In the genomic region with DNA sequence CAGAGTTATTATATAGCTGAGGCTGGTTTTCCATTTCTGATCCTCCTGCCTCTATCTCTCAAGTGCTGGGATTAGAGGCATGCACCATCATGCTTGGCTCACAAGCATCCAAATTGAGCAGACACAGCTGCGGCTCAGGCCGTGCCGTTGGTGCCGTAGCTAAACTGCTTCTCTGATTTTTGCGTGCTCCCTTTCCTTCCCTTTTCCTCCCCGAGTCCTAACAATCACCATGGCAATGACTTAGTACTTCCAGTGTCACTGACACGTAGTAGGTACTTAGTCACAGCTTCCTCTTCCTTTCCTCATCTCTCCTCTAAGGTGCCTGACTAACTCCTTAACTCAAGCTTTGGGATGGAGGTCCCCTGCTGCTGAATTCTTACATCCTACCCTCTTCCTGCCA, we compare ENCODE assay signal across 14 mouse cellular contexts. TPM values are rescaled to one million over a fixed set of nuclear protein-coding genes. Genes with fewer than 3 reads are reported as not detected.
DNase-seq lines count a peak whose midpoint lies in the region; ATAC-seq lines count a peak whose summit lies in the region.
"Had no signal": no experiment of that assay in that cellular context is flagged by ENCODE, and none has a peak within 500 bp of the region (broad histone marks: within the 10 kb centered on the region; RNA-seq: fewer than 3 reads in every experiment).

No protein-coding gene starts in this region.

- no peaks in the 10 kb centered on the region for H3K9me3 ChIP-seq in midbrain, embryonic 15.5 days
- no peaks in the 10 kb centered on the region for H3K9me3 ChIP-seq in midbrain, embryonic 14.5 days (ENCODE audit: control insufficient read depth, low read length)
- H3K9me3 ChIP-seq: forebrain, embryonic 15.5 days had no signal

- H3K79me2 ChIP-seq in macrophage (ENCODE audit: inconsistent target): no peaks in the 10 kb centered on the region

- no peak overlapping the region for H3K4me2 ChIP-seq in midbrain, embryonic 15.5 days
- H3K4me2 ChIP-seq in midbrain, embryonic 14.5 days (ENCODE audit: low read length): no peak overlapping the region
- H3K4me2 ChIP-seq: forebrain, embryonic 15.5 days had no signal

- H3K27me3 ChIP-seq in midbrain, embryonic 15.5 days (replicated peaks): no peaks in the 10 kb centered on the region
- no peaks in the 10 kb centered on the region for H3K27me3 ChIP-seq in midbrain, embryonic 14.5 days (ENCODE audit: control insufficient read depth, insufficient read depth, low read length)
- H3K27me3 ChIP-seq: forebrain, embryonic 15.5 days had no signal

- no peak overlapping the region for H3K4me3 ChIP-seq in midbrain, embryonic 15.5 days
- H3K4me3 ChIP-seq in midbrain, embryonic 14.5 days (replicated peaks; ENCODE audit: low read depth, low read length): no peak overlapping the region
- H3K4me3 ChIP-seq in macrophage (ENCODE audit: inconsistent target): no peak overlapping the region
- H3K4me3 ChIP-seq: forebrain, embryonic 15.5 days had no signal

- no peak overlapping the region for H3K27ac ChIP-seq in midbrain, embryonic 15.5 days
- H3K27ac ChIP-seq in midbrain, embryonic 14.5 days (replicated peaks; ENCODE audit: low read depth, low read length): no peak overlapping the region
- H3K27ac ChIP-seq in macrophage: peak overlapping the region; percentile 89
- H3K27ac ChIP-seq: forebrain, embryonic 15.5 days; hindbrain, postnatal 0 days had no signal

- H3K9ac ChIP-seq in midbrain, embryonic 15.5 days: no peak overlapping the region
- H3K9ac ChIP-seq in midbrain, embryonic 14.5 days (replicated peaks; ENCODE audit: low read length): no peak overlapping the region
- H3K9ac ChIP-seq: forebrain, embryonic 15.5 days had no signal

- no peaks in the 10 kb centered on the region for H3K4me1 ChIP-seq in midbrain, embryonic 15.5 days
- no peaks in the 10 kb centered on the region for H3K4me1 ChIP-seq in midbrain, embryonic 14.5 days (ENCODE audit: control insufficient read depth, insufficient read depth, low read length)

- no peaks in the 10 kb centered on the region for H3K36me3 ChIP-seq in midbrain, embryonic 15.5 days (replicated peaks)
- H3K36me3 ChIP-seq in midbrain, embryonic 14.5 days (ENCODE audit: control insufficient read depth, insufficient read depth, low read length): no peaks in the 10 kb centered on the region
- no peaks in the 10 kb centered on the region for H3K36me3 ChIP-seq in macrophage (ENCODE audit: inconsistent target)
- H3K36me3 ChIP-seq: forebrain, embryonic 15.5 days had no signal

- DNase-seq in kidney, postnatal 4 days: peak; percentile 33 to 36
- no peak for DNase-seq in kidney, postnatal 14 days
- no peak for DNase-seq in midbrain, embryonic 14.5 days
- DNase-seq in spleen, postnatal 36 days (ENCODE audit: low spot score in 2 of 2): no peak
- DNase-seq in cerebellum, postnatal 10 days: no peak
- DNase-seq: adrenal gland, postnatal 25 days; cerebellum, adult 2 months; gastrocnemius, postnatal 25 days; right cerebral cortex, postnatal 14 days had no signal

- WGBS in midbrain, embryonic 15.5 days: 72% methylated on average over 7 of the region's 7 CpGs
- WGBS in midbrain, embryonic 14.5 days: 83% methylated on average over 7 of the region's 7 CpGs
- WGBS in macrophage (ENCODE audit: missing documents): 5% methylated on average over 7 of the region's 7 CpGs

- ATAC-seq in midbrain, embryonic 15.5 days (replicated peaks): 0 out of 2 replicates have a peak, but pooled peaks have one; percentile 33
- ATAC-seq in midbrain, embryonic 14.5 days (ENCODE audit: low FRiP score, low TSS enrichment): no peak
- ATAC-seq: forebrain, embryonic 15.5 days; hindbrain, postnatal 0 days; midbrain, embryonic 16.5 days had no signal

RNA-seq across cellular contexts. Expression of a gene that starts 19.0 kb away (rescaled TPM):
- polyA plus RNA-seq in midbrain, embryonic 15.5 days (2015; fragmentation: Nextera tagmentation; extraction: Ambion mirVana): 14.9 and 15.6 TPM in 2 replicates
- 17.2 and 17.8 TPM in 2 replicates for polyA plus RNA-seq in midbrain, embryonic 14.5 days (2014; fragmentation: Nextera tagmentation; extraction: Ambion mirVana)
- total RNA-seq in macrophage (2018; cell fraction: chromatin; rRNA removed): 100 to 1,000 TPM in 25 of 26 experiments, 10 to 100 TPM in 1; 92.8 to 352 (median 152) TPM
- 10 to 100 TPM; 16.5 to 38.9 (median 24.8) TPM for total RNA-seq in macrophage (2018; cell fraction: cytosol; rRNA removed)
- total RNA-seq in macrophage (2018; cell fraction: nucleus; rRNA removed): 100 to 1,000 TPM in 10 of 26 experiments, 10 to 100 TPM in 16; 38.9 to 182 (median 91.6) TPM
- 17.7 to 23.8 TPM (median 18.8 TPM) in 3 replicates for polyA plus RNA-seq in macrophage (2018)

Comparison
In these comparisons a context has a peak if more than half of its experiments do, and no peak if none do; other contexts are left out.
1. DNase-seq: peak in kidney, postnatal 4 days (2 of 2); none in kidney, postnatal 14 days (single experiment), midbrain, embryonic 14.5 days (single experiment), spleen, postnatal 36 days (0 of 2) and cerebellum, postnatal 10 days (0 of 2).